Mouse (Mus musculus) neutrophil, adult 5-6 weeks (primary cell): ENCODE measurements around the gene Unk. TPM values are rescaled to one million over a fixed set of nuclear protein-coding genes. Genes with fewer than 3 reads are reported as not detected.

Experiments
- ATAC-seq: fragments of 151-379, 151-347 bp; 2 replicates; pipeline ENCODE4 v1.8.0; 2017; ENCODE audit warnings: mild to moderate bottlenecking, moderate TSS enrichment; ENCODE audit not compliant: insufficient number of reproducible peaks, poor library complexity, low FRiP score, severe bottlenecking; ENCODE audit errors: extremely low read depth
- total RNA-seq: library from RNA; stranded (forward); fragments of 200-1000 nt; gene quantifications from 2 replicates; pipeline ENCODE4 v1.2.3, GENCODE M21; 2017

The Unk gene
- total RNA-seq, 1 experiment from 2014 or later, result 24.2 TPM

- no peak for ATAC-seq
Observed at GRCm38 (mm10) chr11:116025056-116025845, 4.9 kb upstream of the Unk start.

- ATAC-seq, result no peak
Observed at GRCm38 (mm10) chr11:116027756-116028155, 2.4 kb upstream of the Unk start, which contains the start of gene H3f3b. Gene H3f3b (minus strand): TSS chr11:116027962.

- ATAC-seq, result no peak
Observed at GRCm38 (mm10) chr11:116028177-116028865, 1.8 kb upstream of the Unk start.

- ATAC-seq, result no peak
Observed at GRCm38 (mm10) chr11:116029086-116029865, 846 bp upstream of the Unk start.

- peak; percentile 14; the same call in 1 of the 2 replicates for ATAC-seq
Observed at GRCm38 (mm10) chr11:116030898-116031845, 1.1 kb downstream of the Unk start.

GRCm38 (mm10) chr11:116034584-116034983 is 4.5 kb downstream of the Unk start:
- no peak for ATAC-seq

GRCm38 (mm10) chr11:116036671-116037070 is 6.5 kb downstream of the Unk start:
- no peak for ATAC-seq

- ATAC-seq, result no peak
Observed at GRCm38 (mm10) chr11:116037826-116038225, 7.7 kb downstream of the Unk start.

- no peak for ATAC-seq
Observed at GRCm38 (mm10) chr11:116040593-116040992, 10.5 kb downstream of the Unk start.

- ATAC-seq, result no peak
Observed at GRCm38 (mm10) chr11:116041833-116042232, 11.7 kb downstream of the Unk start.

GRCm38 (mm10) chr11:116042372-116043138 is 12.4 kb downstream of the Unk start:
- no peak for ATAC-seq

GRCm38 (mm10) chr11:116043286-116043685 is 13.2 kb downstream of the Unk start:
- ATAC-seq, result no peak

- ATAC-seq, result no peak
Observed at GRCm38 (mm10) chr11:116045173-116045572, 15.1 kb downstream of the Unk start.

- ATAC-seq, result no peak
Observed at GRCm38 (mm10) chr11:116049610-116050009, 19.5 kb downstream of the Unk start.

GRCm38 (mm10) chr11:116050196-116050595 is 20.1 kb downstream of the Unk start:
- no peak for ATAC-seq

- no peak for ATAC-seq
Observed at GRCm38 (mm10) chr11:116053510-116054229, 23.5 kb downstream of the Unk start.

- ATAC-seq, result no peak
Observed at GRCm38 (mm10) chr11:116055873-116056272, 25.8 kb downstream of the Unk start.
